Mouse (Mus musculus): ENCODE results near the gene Ppp1r12a. TPM values are rescaled to one million over a fixed set of nuclear protein-coding genes. Genes with fewer than 3 reads are reported as not detected.
A peak's percentile ranks its signal among the peaks of the same experiment; 100 is the strongest.
"Not testable (repeated sequence)": the region's sequence is repeated elsewhere in the genome, so short reads cannot be mapped to it uniquely, and the experiment has no call there.

The Ppp1r12a gene
- total RNA-seq, 1 experiment, result 106 TPM

- DNase-seq (ENCODE audit: low read depth, low spot score), result no peak
- peaks cover 2% of the 10 kb centered on the region for H3K36me3 ChIP-seq (ENCODE audit: control insufficient read depth, insufficient read depth, low read length, poor library complexity, severe bottlenecking)
- in situ Hi-C loops (cut with MboI; ENCODE audit: low sequenced_read_pairs in 2 of 2, unreplicated experiment in 2 of 2), result no loop called here
Measured at GRCm38 (mm10) chr10:108277198-108277597, 115.2 kb downstream of the Ppp1r12a start.

GRCm38 (mm10) chr10:108281099-108281498 is 119.1 kb downstream of the Ppp1r12a start:
- peak; percentile 62; the same call in 1 of the 2 replicates for TF ChIP-seq ZNF384 (IDR thresholded peaks at IDR 0.05; ENCODE audit: low read depth, low read length)
- H3K9ac ChIP-seq (ENCODE audit: insufficient read depth, low read depth, low read length, poor library complexity, severe bottlenecking); H3K9me3 ChIP-seq (ENCODE audit: control insufficient read depth, insufficient read depth, low read depth, low read length); DNase-seq (ENCODE audit: low read depth, low spot score); in situ Hi-C loops (cut with MboI; ENCODE audit: low sequenced_read_pairs in 2 of 2, unreplicated experiment in 2 of 2); H3K27ac ChIP-seq (ENCODE audit: insufficient read depth, low read depth, low read length, poor library complexity, severe bottlenecking); H3K36me3 ChIP-seq (ENCODE audit: control insufficient read depth, insufficient read depth, low read length, poor library complexity, severe bottlenecking); H3K4me3 ChIP-seq (ENCODE audit: insufficient read depth in 1 of 2, low read depth in 1 of 2, low read length in 2 of 2, poor library complexity in 1 of 2, severe bottlenecking in 1 of 2): not testable (repeated sequence)
- H3K4me1 ChIP-seq (ENCODE audit: control insufficient read depth in 2 of 2, insufficient read depth in 2 of 2, low read length in 2 of 2, poor library complexity in 1 of 2), result peaks cover 6 to 11% of the 10 kb centered on the region in 2 experiments

More at GRCm38 (mm10) chr10:108277198-108277597, 115.2 kb downstream of the Ppp1r12a start:
- no peak overlapping the region for H3K4me3 ChIP-seq (ENCODE audit: insufficient read depth in 1 of 2, low read depth in 1 of 2, low read length in 2 of 2, poor library complexity in 1 of 2, severe bottlenecking in 1 of 2)
- H3K4me1 ChIP-seq (ENCODE audit: control insufficient read depth in 2 of 2, insufficient read depth in 2 of 2, low read length in 2 of 2, poor library complexity in 1 of 2), result no peaks in the 10 kb centered on the region; a peak in 1 of 4 replicates
- no peak overlapping the region for H3K9ac ChIP-seq (ENCODE audit: insufficient read depth, low read depth, low read length, poor library complexity, severe bottlenecking)
- no peak overlapping the region for H3K27ac ChIP-seq (ENCODE audit: insufficient read depth, low read depth, low read length, poor library complexity, severe bottlenecking)
- TF ChIP-seq CHD2 (IDR thresholded peaks at IDR 0.05; ENCODE audit: low read depth, low read length) (no peak), MAFK (IDR thresholded peaks at IDR 0.05; ENCODE audit: insufficient read depth, low read depth, low read length) (no peak), ZC3H11A (IDR thresholded peaks at IDR 0.05; ENCODE audit: borderline replicate concordance, low read depth, low read length) (no peak), ZNF384 (IDR thresholded peaks at IDR 0.05; ENCODE audit: low read depth, low read length) (no peak), HCFC1 (IDR thresholded peaks at IDR 0.05; ENCODE audit: borderline replicate concordance, insufficient read depth, low read length) (no peak)
- no peaks in the 10 kb centered on the region for H3K9me3 ChIP-seq (ENCODE audit: control insufficient read depth, insufficient read depth, low read depth, low read length)

- in situ Hi-C loops (cut with MboI; ENCODE audit: low sequenced_read_pairs in 2 of 2, unreplicated experiment in 2 of 2), result no loop called here
- H3K9me3 ChIP-seq (ENCODE audit: control insufficient read depth, insufficient read depth, low read depth, low read length), result no peaks in the 10 kb centered on the region
- H3K4me3 ChIP-seq (ENCODE audit: insufficient read depth in 1 of 2, low read depth in 1 of 2, low read length in 2 of 2, poor library complexity in 1 of 2, severe bottlenecking in 1 of 2), result no peak overlapping the region
- 0 out of 2 replicates have a peak overlapping the region, but pooled peaks have one; percentile 23 for H3K27ac ChIP-seq (ENCODE audit: insufficient read depth, low read depth, low read length, poor library complexity, severe bottlenecking)
- H3K9ac ChIP-seq (ENCODE audit: insufficient read depth, low read depth, low read length, poor library complexity, severe bottlenecking), result no peak overlapping the region
- no peak for DNase-seq (ENCODE audit: low read depth, low spot score)
- H3K36me3 ChIP-seq (ENCODE audit: control insufficient read depth, insufficient read depth, low read length, poor library complexity, severe bottlenecking), result no peaks in the 10 kb centered on the region; the same call in 1 of the 2 replicates
- peaks cover 9 to 12% of the 10 kb centered on the region in 2 experiments for H3K4me1 ChIP-seq (ENCODE audit: control insufficient read depth in 2 of 2, insufficient read depth in 2 of 2, low read length in 2 of 2, poor library complexity in 1 of 2)
- TF ChIP-seq HCFC1 (IDR thresholded peaks at IDR 0.05; ENCODE audit: borderline replicate concordance, insufficient read depth, low read length) (no peak), MAFK (IDR thresholded peaks at IDR 0.05; ENCODE audit: insufficient read depth, low read depth, low read length) (no peak), ZC3H11A (IDR thresholded peaks at IDR 0.05; ENCODE audit: borderline replicate concordance, low read depth, low read length) (no peak), ZNF384 (IDR thresholded peaks at IDR 0.05; ENCODE audit: low read depth, low read length) (no peak)
Measured at GRCm38 (mm10) chr10:108282351-108282750, 120.4 kb downstream of the Ppp1r12a start.

- Histone ChIP-seq H3K4me3 (ENCODE audit: insufficient read depth in 1 of 2, low read depth in 1 of 2, low read length in 2 of 2, poor library complexity in 1 of 2, severe bottlenecking in 1 of 2) (no peak overlapping the region), H3K9me3 (ENCODE audit: control insufficient read depth, insufficient read depth, low read depth, low read length) (no peaks in the 10 kb centered on the region), H3K9ac (ENCODE audit: insufficient read depth, low read depth, low read length, poor library complexity, severe bottlenecking) (no peak overlapping the region), H3K27ac (ENCODE audit: insufficient read depth, low read depth, low read length, poor library complexity, severe bottlenecking) (0 out of 2 replicates have a peak overlapping the region, but pooled peaks have one; percentile 37), H3K4me1 (ENCODE audit: control insufficient read depth in 2 of 2, insufficient read depth in 2 of 2, low read length in 2 of 2, poor library complexity in 1 of 2) (peaks cover 14 to 18% of the 10 kb centered on the region in 2 experiments), H3K36me3 (ENCODE audit: control insufficient read depth, insufficient read depth, low read length, poor library complexity, severe bottlenecking) (no peaks in the 10 kb centered on the region)
- in situ Hi-C loops (cut with MboI; ENCODE audit: low sequenced_read_pairs in 2 of 2, unreplicated experiment in 2 of 2), result no loop called here
- TF ChIP-seq CHD2 (IDR thresholded peaks at IDR 0.05; ENCODE audit: low read depth, low read length), result no peak
- TF ChIP-seq HCFC1 (IDR thresholded peaks at IDR 0.05; ENCODE audit: borderline replicate concordance, insufficient read depth, low read length), result no peak
- no peak for TF ChIP-seq ZNF384 (IDR thresholded peaks at IDR 0.05; ENCODE audit: low read depth, low read length)
- no peak for TF ChIP-seq ZC3H11A (IDR thresholded peaks at IDR 0.05; ENCODE audit: borderline replicate concordance, low read depth, low read length)
- TF ChIP-seq MAFK (IDR thresholded peaks at IDR 0.05; ENCODE audit: insufficient read depth, low read depth, low read length), result no peak
- DNase-seq (ENCODE audit: low read depth, low spot score), result no peak
Measured at GRCm38 (mm10) chr10:108283418-108283817, 121.4 kb downstream of the Ppp1r12a start.

GRCm38 (mm10) chr10:108283837-108284236 is 121.8 kb downstream of the Ppp1r12a start:
- Histone ChIP-seq H3K4me3 (ENCODE audit: insufficient read depth in 1 of 2, low read depth in 1 of 2, low read length in 2 of 2, poor library complexity in 1 of 2, severe bottlenecking in 1 of 2) (no peak overlapping the region), H3K4me1 (ENCODE audit: control insufficient read depth in 2 of 2, insufficient read depth in 2 of 2, low read length in 2 of 2, poor library complexity in 1 of 2) (peaks cover 15 to 18% of the 10 kb centered on the region in 2 experiments), H3K36me3 (ENCODE audit: control insufficient read depth, insufficient read depth, low read length, poor library complexity, severe bottlenecking) (no peaks in the 10 kb centered on the region), H3K27ac (ENCODE audit: insufficient read depth, low read depth, low read length, poor library complexity, severe bottlenecking) (peak overlapping the region; percentile 90; the same call in 1 of the 2 replicates), H3K9ac (ENCODE audit: insufficient read depth, low read depth, low read length, poor library complexity, severe bottlenecking) (peak overlapping the region; percentile 43; the same call in 1 of the 2 replicates), H3K9me3 (ENCODE audit: control insufficient read depth, insufficient read depth, low read depth, low read length) (no peaks in the 10 kb centered on the region)
- in situ Hi-C loops (cut with MboI; ENCODE audit: low sequenced_read_pairs in 2 of 2, unreplicated experiment in 2 of 2), result no loop called here
- DNase-seq (ENCODE audit: low read depth, low spot score), result no peak
- TF ChIP-seq HCFC1 (IDR thresholded peaks at IDR 0.05; ENCODE audit: borderline replicate concordance, insufficient read depth, low read length) (no peak), ZC3H11A (IDR thresholded peaks at IDR 0.05; ENCODE audit: borderline replicate concordance, low read depth, low read length) (no peak), ZNF384 (IDR thresholded peaks at IDR 0.05; ENCODE audit: low read depth, low read length) (no peak)
